Mouse (Mus musculus): Measurements from ENCODE around the gene Lama1. TPM values are rescaled to one million over a fixed set of nuclear protein-coding genes. Genes with fewer than 3 reads are reported as not detected.
"Not testable (repeated sequence)": the region's sequence is repeated elsewhere in the genome, so short reads cannot be mapped to it uniquely, and the experiment has no call there.

The Lama1 gene
- polyA plus RNA-seq, 1 experiment, result not detected

GRCm38 (mm10) chr17:67723175-67724067 lies 26.4 kb downstream of the Lama1 start:
- 80% methylated on average over 14 of the region's 14 CpGs for WGBS
- Histone ChIP-seq H3K4me1 (ENCODE audit: control insufficient read depth, insufficient read depth, low read length) (no peaks in the 10 kb centered on the region), H3K27ac (ENCODE audit: control insufficient read depth, insufficient read depth, low read depth, low read length, poor library complexity) (no peak overlapping the region), H3K4me3 (replicated peaks; ENCODE audit: control insufficient read depth, low read depth, low read length) (no peak overlapping the region)
- TF ChIP-seq POLR2A (IDR thresholded peaks at IDR 0.05; ENCODE audit: borderline replicate concordance, control insufficient read depth, low read depth, low read length) (no peak), CTCF (IDR thresholded peaks at IDR 0.05; ENCODE audit: control insufficient read depth, insufficient read depth, low read length) (no peak)

- 81% methylated on average over 11 of the region's 11 CpGs for WGBS
- no peak overlapping the region for H3K4me3 ChIP-seq (replicated peaks; ENCODE audit: control insufficient read depth, low read depth, low read length)
- no peak overlapping the region for H3K27ac ChIP-seq (ENCODE audit: control insufficient read depth, insufficient read depth, low read depth, low read length, poor library complexity)
- H3K4me1 ChIP-seq (ENCODE audit: control insufficient read depth, insufficient read depth, low read length), result no peaks in the 10 kb centered on the region
- TF ChIP-seq POLR2A (IDR thresholded peaks at IDR 0.05; ENCODE audit: borderline replicate concordance, control insufficient read depth, low read depth, low read length) (no peak), CTCF (IDR thresholded peaks at IDR 0.05; ENCODE audit: control insufficient read depth, insufficient read depth, low read length) (no peak)
Measured at GRCm38 (mm10) chr17:67726601-67727000, 29.5 kb downstream of the Lama1 start.

- no peak overlapping the region for H3K27ac ChIP-seq (ENCODE audit: control insufficient read depth, insufficient read depth, low read depth, low read length, poor library complexity)
- WGBS, result 63% methylated on average over 7 of the region's 7 CpGs
- TF ChIP-seq POLR2A (IDR thresholded peaks at IDR 0.05; ENCODE audit: borderline replicate concordance, control insufficient read depth, low read depth, low read length), result no peak
- TF ChIP-seq CTCF (IDR thresholded peaks at IDR 0.05; ENCODE audit: control insufficient read depth, insufficient read depth, low read length), result no peak
- H3K4me1 ChIP-seq (ENCODE audit: control insufficient read depth, insufficient read depth, low read length), result no peaks in the 10 kb centered on the region
- no peak overlapping the region for H3K4me3 ChIP-seq (replicated peaks; ENCODE audit: control insufficient read depth, low read depth, low read length)
Measured at GRCm38 (mm10) chr17:67728751-67729150, 31.7 kb downstream of the Lama1 start.

- H3K4me1 ChIP-seq (ENCODE audit: control insufficient read depth, insufficient read depth, low read length), result no peaks in the 10 kb centered on the region
- WGBS, result 26% methylated on average over 3 of the region's 3 CpGs
- no peak overlapping the region for H3K4me3 ChIP-seq (replicated peaks; ENCODE audit: control insufficient read depth, low read depth, low read length)
- no peak overlapping the region for H3K27ac ChIP-seq (ENCODE audit: control insufficient read depth, insufficient read depth, low read depth, low read length, poor library complexity)
- TF ChIP-seq CTCF (IDR thresholded peaks at IDR 0.05; ENCODE audit: control insufficient read depth, insufficient read depth, low read length) (no peak), POLR2A (IDR thresholded peaks at IDR 0.05; ENCODE audit: borderline replicate concordance, control insufficient read depth, low read depth, low read length) (no peak)
Measured at GRCm38 (mm10) chr17:67731096-67731495, 34.0 kb downstream of the Lama1 start.

- Histone ChIP-seq H3K4me1 (ENCODE audit: control insufficient read depth, insufficient read depth, low read length) (no peaks in the 10 kb centered on the region), H3K27ac (ENCODE audit: control insufficient read depth, insufficient read depth, low read depth, low read length, poor library complexity) (no peak overlapping the region), H3K4me3 (replicated peaks; ENCODE audit: control insufficient read depth, low read depth, low read length) (no peak overlapping the region)
- TF ChIP-seq CTCF (IDR thresholded peaks at IDR 0.05; ENCODE audit: control insufficient read depth, insufficient read depth, low read length) (no peak), POLR2A (IDR thresholded peaks at IDR 0.05; ENCODE audit: borderline replicate concordance, control insufficient read depth, low read depth, low read length) (no peak)
- 83% methylated on average over 11 of the region's 11 CpGs for WGBS
Measured at GRCm38 (mm10) chr17:67731964-67732363, 34.9 kb downstream of the Lama1 start.

- 61% methylated on average over 12 of the region's 12 CpGs for WGBS
- Histone ChIP-seq H3K27ac (ENCODE audit: control insufficient read depth, insufficient read depth, low read depth, low read length, poor library complexity) (no peak overlapping the region), H3K4me3 (replicated peaks; ENCODE audit: control insufficient read depth, low read depth, low read length) (no peak overlapping the region), H3K4me1 (ENCODE audit: control insufficient read depth, insufficient read depth, low read length) (no peaks in the 10 kb centered on the region)
- TF ChIP-seq POLR2A (IDR thresholded peaks at IDR 0.05; ENCODE audit: borderline replicate concordance, control insufficient read depth, low read depth, low read length) (no peak), CTCF (IDR thresholded peaks at IDR 0.05; ENCODE audit: control insufficient read depth, insufficient read depth, low read length) (no peak)
Measured at GRCm38 (mm10) chr17:67733516-67733915, 36.5 kb downstream of the Lama1 start.

GRCm38 (mm10) chr17:67735722-67736121 lies 38.7 kb downstream of the Lama1 start:
- Histone ChIP-seq H3K27ac (ENCODE audit: control insufficient read depth, insufficient read depth, low read depth, low read length, poor library complexity) (no peak overlapping the region), H3K4me1 (ENCODE audit: control insufficient read depth, insufficient read depth, low read length) (no peaks in the 10 kb centered on the region), H3K4me3 (replicated peaks; ENCODE audit: control insufficient read depth, low read depth, low read length) (no peak overlapping the region)
- 60% methylated on average over 6 of the region's 6 CpGs for WGBS
- no peak for TF ChIP-seq CTCF (IDR thresholded peaks at IDR 0.05; ENCODE audit: control insufficient read depth, insufficient read depth, low read length)
- TF ChIP-seq POLR2A (IDR thresholded peaks at IDR 0.05; ENCODE audit: borderline replicate concordance, control insufficient read depth, low read depth, low read length), result no peak

GRCm38 (mm10) chr17:67741229-67741628 lies 44.2 kb downstream of the Lama1 start:
- H3K4me3 ChIP-seq (replicated peaks; ENCODE audit: control insufficient read depth, low read depth, low read length); H3K27ac ChIP-seq (ENCODE audit: control insufficient read depth, insufficient read depth, low read depth, low read length, poor library complexity); H3K4me1 ChIP-seq (ENCODE audit: control insufficient read depth, insufficient read depth, low read length): not testable (repeated sequence)
